Mouse (Mus musculus) megakaryocyte-erythroid progenitor cell, adult 5-6 weeks (primary cell): ENCODE data around the gene Rgl1. TPM values are rescaled to one million over a fixed set of nuclear protein-coding genes. Genes with fewer than 3 reads are reported as not detected.
A peak's percentile ranks its signal among the peaks of the same experiment; 100 is the strongest.

Experiments
- ATAC-seq: replicated peaks from 2 replicates; pipeline ENCODE4 v1.8.0; 2016; ENCODE audit warnings: mild to moderate bottlenecking, inconsistent platforms; ENCODE audit not compliant: severe bottlenecking, poor library complexity, low FRiP score, low TSS enrichment
- total RNA-seq, 2 experiments: library from RNA; stranded (forward) in 1 of 2; stranded (reverse) in 1 of 2; fragments of 200-1000, 215-1000 nt in 1 of 2; fragments of >200 nt in 1 of 2; fragmentation: Nextera tagmentation in 1 of 2; gene quantifications; 2 replicates each; pipeline ENCODE4 v1.2.3; 2014 to 2017

Gene Rgl1
- 2.8 and 7.3 TPM in 2 replicates for total RNA-seq (2014; fragmentation: Nextera tagmentation)
- 2.7 and 4.5 TPM in 2 replicates for total RNA-seq (2017)

DNA sequence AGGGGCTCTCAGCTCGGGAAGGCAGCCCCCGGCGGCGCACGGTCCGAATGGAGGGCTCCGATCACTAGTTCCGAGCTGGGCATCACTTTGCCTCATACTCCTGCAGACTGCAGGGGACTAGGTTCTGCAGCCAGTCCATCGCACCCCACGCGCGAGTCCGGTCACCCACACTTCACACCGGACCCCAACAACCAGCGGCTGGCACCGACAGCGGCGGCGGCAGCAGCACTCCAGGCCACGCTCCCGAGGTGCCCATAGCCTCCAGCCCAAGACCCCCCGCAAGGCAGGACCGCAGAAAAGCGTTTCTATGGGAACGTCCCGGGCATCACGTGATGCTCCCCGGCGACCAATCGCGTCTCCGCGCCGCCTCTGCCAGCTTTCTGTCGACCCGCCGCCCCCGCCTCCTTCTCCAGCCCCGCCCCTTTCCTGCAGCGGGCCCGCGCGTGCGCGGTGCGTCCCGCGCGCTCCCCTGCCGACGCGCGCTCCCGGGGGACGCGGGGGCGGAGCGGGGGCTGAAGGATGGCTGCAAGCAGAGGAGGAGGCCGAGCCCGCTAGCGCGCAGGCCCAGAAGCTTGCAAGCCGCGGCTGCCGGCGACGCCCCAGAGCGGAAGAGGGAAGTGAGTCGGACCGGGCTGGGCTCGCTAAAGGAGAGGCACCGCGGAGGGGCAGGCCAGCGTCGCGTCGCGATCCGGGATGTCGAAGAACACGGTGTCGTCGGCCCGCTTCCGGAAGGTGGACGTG is at the start of gene Rgl1, which contains the start of gene Arpc5:
Rgl1 (minus strand) TSS at position 320 of the 741 bp plus-strand sequence.
Arpc5 (plus strand) TSS at position 511 of the 741 bp plus-strand sequence.
- peak; percentile 95 for ATAC-seq

DNA sequence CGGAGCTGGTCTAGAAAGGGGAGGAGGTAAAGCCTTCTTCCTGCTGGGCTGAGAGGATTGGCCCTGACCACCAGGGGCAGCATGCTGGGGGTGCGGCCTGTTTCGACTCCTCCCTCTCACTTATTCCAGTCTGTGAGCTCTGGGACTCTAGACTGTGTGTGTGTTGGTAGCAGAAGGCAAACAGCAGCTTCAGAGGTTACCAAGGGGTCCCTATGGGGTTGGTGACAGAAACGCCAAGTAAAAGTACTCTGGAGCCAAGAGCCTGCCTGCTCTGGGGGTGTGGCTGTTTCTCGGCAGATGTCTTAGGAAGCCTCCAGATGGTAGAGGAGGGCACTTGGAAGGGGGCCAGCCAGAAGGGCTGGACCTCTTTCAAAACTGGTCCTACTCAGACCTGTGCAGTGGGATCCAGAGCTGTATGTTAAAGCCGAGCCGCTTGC is 49.1 kb upstream of the Rgl1 start:
- ATAC-seq = peak; percentile 96

DNA sequence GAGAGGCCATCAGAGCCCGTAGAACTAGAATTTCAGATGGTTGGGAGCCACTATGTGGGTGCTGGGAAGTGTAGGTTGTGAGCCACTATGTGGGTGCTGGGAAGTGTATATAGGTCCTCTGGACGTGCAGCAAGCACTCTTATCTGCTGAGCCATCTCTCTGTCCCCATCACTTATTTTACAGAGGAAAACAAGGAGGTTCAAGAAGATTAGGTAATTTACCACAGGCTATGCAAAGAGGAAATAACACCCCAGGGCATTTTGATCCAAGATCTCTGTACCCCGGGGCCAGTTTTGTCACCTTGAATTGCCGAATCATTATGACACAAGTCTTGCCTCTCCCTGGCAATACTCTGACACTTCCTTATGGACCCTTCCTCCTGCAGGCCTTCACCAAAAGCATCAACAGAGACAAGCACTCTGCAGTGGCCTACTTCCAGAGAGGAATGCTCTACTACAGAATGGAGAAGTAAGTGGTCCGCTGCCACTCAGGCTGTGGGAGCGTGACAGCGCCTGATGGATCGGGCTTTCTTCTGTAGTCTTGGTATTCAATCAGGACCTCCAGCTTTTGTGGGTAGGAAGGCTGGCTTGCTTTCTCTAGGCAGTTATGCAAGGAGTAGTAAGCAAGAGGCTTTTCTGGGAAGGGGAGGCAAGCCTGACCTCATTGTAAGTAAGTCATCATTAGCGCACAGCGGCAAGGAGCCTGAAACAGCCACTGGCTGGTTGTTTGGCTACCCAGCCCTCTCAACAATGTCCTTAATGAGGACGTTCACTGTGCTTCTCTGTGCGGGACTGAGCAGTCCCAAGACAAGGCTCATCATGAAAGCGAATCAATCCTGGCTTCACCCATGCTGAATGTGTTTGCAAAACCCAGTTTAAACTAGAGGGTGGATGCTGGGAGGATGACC is 44.6 kb upstream of the Rgl1 start:
- no peak for ATAC-seq

DNA sequence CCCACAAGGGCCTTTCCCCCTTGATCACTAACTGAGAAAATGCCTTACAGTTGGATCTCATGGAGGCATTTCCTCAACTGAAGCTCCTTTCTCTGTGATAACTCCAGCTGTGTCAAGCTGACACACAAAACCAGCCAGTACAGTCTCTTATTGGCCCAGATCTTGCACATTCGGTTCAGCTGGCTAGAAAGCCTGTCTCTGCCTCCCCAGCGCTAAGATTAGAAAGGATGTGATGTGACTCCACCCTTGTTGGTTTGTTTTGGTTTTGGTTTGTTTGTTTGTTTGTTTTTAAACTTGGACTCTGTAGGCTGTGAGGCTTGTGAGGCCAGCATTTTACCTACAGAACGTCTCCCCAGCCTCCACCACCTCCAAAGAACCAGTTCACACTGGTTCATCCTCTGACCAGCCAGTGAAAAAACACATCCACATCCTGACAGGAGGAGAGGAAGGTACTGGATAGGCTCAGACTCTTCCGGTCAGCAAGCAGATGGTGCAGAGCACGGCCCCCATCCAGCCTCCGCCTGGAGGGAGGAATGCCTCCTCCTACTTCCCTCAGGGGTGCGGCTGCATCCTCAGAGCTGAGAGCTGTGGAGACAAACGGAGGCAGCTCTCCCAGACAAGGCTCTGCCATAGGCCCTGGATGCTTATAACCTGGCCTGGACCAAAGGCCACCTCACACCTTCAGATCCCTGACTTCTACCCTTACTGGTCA is 43.5 kb upstream of the Rgl1 start:
- ATAC-seq = no peak

DNA sequence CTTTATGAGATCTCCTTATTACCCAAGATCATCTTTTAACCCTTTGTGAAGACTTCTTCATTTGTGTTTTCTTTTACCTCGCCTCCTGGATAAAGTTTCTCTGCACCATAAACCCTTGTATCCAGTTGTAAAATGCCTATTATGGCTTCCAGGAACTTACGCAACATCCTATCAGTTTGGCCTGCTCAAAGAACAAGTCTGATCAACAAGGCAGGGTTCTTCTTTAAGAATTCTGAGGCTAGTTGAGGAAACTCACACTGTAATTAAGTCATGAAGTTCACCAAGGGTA is 42.2 kb upstream of the Rgl1 start:
- ATAC-seq = no peak

DNA sequence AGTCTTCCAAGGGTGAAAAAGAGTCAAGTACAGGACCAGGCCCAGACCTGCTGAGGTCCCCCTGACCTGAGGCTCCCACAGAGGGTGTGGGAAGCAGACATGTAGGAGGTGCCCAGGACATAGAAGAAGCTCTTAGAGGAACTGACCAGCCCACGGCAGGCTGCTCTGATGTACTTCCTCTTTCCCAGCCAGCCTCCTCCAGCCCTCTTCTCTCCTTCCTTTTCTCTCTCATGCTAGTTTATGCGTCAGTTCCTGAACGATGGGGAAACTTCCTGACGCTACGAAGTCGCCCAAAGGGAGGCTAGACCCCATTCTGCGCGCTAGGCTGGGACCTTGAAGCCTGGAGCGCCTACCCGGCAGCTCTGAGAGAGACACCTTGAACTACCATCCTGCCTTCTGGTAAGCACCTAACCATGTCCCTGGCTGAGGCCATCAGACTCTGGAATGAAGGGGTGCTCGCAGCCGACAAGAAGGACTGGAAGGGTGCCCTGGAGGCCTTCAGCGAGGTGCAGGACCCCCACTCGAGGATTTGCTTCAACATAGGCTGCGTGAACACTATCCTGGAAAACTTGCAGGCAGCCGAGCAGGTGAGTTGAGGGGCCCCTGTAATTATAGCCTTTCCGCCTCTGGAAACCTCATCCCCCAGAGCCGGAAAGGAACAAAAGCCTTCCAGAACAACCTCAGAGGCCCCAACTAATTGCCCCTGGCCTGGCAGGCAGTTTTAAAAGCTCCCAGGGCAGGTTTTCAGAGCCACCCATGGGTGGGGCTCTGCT is 41.7 kb upstream of the Rgl1 start:
- peak; percentile 49 for ATAC-seq

DNA sequence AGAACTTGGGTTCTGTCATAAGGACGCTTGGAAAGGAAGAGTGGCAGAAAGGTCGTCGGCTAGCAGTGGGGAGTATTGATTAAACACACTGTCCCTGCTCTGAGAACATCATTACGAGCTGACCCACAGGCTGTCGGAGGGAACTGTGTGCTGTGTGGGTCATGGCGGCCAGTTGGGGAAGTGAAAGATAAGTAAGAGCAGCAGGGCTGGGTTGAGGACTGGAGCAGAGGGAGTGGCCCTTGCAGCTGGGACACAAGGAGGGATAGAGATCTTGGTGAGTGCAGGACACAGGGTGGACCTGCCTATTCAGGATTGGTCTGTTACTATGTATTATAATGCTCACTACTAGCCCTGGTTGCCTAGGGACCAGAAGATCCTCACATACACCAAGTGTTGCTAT is 38.8 kb upstream of the Rgl1 start:
- ATAC-seq = 0 out of 2 replicates have a peak, but pooled peaks have one; percentile 16

DNA sequence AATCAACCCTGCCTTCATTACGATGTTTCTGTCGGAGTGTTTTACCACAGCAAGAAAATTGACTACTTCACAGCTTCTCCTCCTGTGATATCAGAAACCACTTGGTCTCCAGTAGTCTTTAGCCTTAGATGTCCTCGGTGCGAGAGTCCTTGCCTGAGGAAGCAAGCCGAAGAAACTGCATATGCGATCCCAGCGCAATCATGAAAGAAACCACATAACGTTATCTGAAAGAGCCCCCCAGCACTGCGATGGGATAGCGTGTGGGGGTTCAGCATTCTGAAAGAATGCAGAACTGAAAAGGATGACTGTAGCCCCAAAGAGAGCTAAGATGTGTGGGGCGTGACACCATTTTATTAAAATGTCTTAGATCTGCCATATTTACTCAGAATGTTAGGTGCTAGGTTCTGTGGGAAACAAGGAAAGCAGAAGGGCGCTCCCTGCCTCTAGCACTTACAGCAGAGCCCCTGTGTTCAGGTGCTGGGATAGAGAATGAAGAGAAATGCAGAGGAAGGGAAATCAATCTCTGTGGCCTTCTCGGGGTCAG is 34.6 kb upstream of the Rgl1 start:
- ATAC-seq = no peak

DNA sequence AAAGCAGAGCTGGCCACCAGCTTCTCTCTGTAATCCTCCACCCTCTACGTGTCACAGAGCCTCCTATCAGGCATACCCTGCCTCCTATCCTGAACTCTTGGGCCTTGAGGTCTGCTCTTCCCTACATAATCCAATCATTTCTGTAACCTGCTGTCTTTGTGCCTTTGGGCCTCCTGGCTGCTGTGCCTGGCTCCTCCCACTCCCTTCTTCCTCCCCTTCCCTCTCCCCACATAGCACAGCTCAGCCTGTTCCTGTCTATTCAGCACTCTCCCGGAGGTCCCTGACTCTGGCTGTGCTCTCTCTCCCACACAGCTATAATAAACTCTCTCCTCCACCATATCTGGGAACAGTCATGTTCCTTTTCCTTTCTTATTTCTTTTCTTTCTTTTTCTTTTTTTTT is 33.7 kb upstream of the Rgl1 start, which contains the start of gene Ncf2:
Ncf2 (plus strand) TSS at position 298 of the 400 bp plus-strand sequence.
- no peak for ATAC-seq

DNA sequence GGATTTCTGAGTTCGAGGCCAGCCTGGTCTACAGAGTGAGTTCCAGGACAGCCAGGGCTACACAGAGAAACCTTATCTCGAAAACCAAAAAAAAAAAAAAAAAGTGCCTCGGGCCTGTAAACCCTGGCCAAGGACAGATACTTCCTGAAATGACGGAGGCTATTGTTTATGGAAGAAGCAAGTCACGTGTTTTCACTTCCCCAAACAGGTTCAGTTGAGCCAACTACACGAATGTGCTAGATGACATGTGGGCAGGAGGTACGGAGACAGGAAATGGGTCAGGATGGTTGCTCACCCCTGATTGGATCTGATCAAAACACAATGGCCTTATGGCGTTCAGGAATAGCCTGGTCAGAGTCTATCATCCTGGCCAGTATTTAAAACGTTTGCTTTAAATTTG is 32.0 kb upstream of the Rgl1 start:
- ATAC-seq = 0 out of 2 replicates have a peak, but pooled peaks have one; percentile 28

DNA sequence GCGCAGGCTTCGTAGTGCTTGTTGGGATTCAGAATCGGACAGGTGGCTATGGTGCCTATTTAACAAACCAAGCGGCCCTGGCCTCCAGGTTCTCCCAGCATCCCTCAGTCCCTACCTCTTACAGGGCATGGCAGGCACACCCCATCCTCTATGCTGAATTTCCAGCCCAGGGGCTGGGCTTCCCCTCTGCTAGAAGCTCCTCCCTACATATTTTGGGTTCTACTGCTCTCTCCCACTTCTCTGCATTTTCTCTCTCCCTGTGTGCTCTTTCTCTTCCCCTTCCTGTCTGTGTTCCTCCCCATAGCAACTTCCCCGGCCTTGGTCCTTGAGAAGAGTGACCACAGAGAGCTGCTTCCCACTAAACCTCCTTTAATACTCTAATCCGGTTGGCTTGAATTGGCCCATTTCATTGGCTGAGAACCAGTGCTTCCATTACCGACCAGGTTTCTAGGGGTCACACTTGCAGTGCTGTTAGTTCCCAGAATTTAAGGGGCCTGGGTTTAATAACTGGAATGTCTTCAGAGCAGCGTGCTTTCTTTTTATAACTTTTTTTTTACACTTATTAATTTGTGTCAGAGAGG is 30.6 kb upstream of the Rgl1 start:
- no peak for ATAC-seq

DNA sequence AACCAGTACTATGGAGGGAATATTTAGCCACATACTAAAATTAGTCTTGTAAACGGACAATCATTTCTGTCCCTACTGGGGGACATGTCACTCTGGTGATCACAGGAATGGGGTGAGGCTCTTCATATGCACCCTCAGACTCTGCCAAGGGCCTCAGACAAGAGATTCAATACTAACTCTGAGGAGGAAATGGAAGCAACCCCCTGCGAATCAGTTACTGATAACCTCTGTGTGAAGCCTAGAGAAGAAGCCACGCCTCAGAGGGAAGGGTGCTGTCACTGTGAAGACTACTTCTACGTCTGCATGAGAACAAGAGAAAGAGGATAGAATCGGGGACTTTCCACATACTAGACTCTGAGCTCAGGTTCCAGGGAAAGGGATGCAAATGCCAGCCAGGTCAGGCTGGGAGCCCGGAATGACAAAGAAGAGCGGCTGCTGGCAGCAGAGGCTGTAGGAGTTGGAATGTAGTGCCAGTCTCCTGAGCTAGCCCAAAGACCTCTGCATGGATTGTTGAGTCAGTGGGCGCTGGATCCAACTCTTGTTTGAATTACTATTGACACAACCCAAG is 29.6 kb upstream of the Rgl1 start:
- ATAC-seq = peak; percentile 69

DNA sequence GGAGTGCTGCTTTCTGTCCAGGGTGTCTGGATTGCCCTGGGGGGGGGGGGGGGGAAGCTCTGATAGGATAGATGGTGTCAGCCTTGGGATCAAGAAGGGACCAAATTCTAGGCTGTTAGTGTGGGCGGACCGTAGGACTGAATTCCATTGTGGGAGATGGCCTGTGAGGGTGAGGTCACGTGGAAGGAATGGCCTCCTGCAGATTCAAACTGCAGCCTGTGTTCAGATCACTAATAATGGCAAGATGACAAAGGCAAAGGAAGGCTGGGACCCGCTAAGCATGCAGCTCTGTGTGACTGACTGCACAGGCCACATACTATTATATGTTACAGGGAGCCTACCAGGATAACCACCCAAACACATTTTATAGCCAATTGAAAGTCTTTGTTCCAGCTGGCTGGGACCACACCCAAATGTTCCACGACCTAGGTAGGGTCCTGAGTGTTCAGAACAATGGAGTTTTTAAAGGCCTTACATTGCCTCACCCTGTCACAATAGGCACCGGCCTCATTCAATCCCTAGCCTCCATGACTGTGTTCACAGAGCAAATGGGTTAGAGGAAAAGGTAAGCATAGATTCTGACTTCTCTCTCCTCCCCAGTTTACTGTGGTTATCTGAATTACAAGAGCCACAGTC is 27.5 kb upstream of the Rgl1 start:
- no peak for ATAC-seq

DNA sequence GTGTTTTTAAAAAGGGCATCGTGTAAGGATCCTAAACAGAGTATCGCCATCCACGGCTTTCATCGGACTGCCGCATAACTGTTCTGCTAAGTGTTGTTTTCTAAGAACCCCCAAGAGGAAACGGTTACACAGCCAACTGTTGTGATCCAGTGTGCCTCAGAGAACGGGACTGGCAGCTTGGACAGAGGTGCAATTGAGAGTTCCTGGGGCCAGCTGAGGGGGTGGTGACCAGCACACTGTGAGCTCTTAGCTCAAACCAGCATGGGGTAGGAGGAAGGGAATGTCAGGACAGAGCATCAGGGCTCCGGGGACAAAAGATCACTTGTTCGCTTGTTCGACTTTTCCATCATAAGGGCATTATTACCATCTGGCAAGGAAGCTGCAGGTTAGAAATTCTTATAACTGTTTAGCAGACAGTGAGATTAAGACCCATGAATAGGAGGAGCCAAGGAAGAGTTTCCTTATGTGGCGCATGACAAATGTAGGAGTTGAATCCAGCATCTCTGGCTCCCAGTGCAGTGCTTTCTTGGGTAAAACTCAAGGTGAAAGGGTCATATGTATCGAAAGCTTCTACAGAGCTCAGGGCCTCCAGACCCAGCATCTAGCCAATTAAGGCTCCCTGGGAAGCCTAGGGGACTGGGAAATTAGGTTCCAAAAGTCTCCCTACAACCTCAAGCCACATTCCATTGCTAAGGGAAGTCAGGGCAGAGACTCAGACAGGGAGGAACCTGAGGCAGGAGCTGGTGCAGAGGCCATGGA is 26.8 kb upstream of the Rgl1 start:
- ATAC-seq = no peak

DNA sequence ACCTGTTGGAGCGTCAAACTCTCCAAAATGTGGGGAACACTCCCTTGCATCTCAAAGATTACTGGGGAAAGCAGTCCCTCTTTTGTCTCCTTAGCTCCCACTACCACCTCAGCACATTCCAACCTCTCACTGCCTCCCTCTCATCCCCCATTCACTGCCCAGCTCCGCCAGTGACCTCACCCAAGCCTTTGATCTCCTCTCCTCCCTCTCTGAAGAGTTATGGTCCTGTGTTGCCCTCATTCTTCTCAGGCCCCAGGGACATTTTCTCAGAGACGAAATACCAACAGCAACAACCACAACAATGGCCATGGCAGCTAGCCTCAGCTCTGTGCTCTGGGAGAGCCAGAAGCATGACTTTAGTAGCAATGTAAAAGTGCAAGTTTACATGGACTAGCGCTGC is 25.1 kb upstream of the Rgl1 start:
- ATAC-seq = no peak

DNA sequence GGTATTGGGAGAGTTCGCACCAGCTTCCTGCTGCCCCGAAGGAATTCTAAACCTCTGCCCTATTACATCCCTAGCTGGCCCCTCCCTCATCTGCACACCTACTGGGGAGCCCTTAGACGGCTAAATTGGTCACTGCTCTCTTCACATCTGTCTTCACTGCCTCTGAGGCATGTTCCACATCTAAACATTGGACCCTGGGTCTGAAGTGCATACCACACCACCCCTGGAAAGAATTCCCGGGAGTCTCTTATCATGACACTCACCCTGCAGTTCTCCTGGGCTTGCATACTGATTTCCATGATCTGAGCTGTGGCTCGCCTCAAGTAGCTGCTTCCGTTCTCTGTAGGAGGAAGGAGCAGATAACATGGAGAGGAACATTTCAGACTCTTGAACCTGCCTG is 24.7 kb upstream of the Rgl1 start:
- ATAC-seq = no peak

DNA sequence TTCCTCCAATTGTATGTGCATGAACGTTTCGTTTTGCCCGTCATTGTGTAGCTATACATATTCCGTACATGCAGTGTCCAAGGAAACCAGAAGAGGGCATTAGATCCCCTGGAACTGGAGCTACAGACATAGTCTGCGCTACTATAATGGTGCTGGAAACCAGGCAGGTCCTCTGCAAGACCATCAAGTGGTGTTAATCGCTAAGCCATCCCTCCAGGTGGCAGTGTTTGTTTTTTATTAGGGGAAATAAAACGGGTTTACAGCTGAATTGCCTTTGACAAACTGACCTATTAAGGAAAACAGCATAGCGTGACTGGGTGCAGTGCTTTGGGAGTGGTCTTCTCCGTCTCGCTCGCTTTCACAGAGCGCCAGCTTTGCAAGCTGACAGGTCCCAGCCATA is 24.1 kb upstream of the Rgl1 start:
- peak; percentile 94 for ATAC-seq
